Mouse (Mus musculus) forebrain, embryonic 10.5 days (tissue): Measurements from ENCODE around the gene Nup107. TPM values are rescaled to one million over a fixed set of nuclear protein-coding genes. Genes with fewer than 3 reads are reported as not detected.

Source experiments
- DNase-seq: peaks from one replicate; pipeline ENCODE4 v3.0.0-alpha.2; 2017; ENCODE audit warnings: low spot score; ENCODE audit errors: extremely low spot score
- H3K27ac ChIP-seq: fragments of 300-500 bp; sonication (generic); 2 replicates; pipeline ENCODE4 v1.5.1; 2016; ENCODE audit warnings: mild to moderate bottlenecking
- H3K27me3 ChIP-seq: fragments of 300-500 bp; sonication (generic); 2 replicates; pipeline ENCODE4 v1.6.1; 2016; ENCODE audit warnings: mild to moderate bottlenecking; ENCODE audit not compliant: poor library complexity, severe bottlenecking
- H3K36me3 ChIP-seq: fragments of 300-500 bp; sonication (generic); replicated peaks from 2 replicates; pipeline ENCODE4 v1.6.1; 2016; ENCODE audit warnings: mild to moderate bottlenecking, moderate library complexity
- H3K4me1 ChIP-seq: fragments of 300-500 bp; sonication (generic); 2 replicates; pipeline ENCODE4 v1.6.1; 2016
- H3K4me3 ChIP-seq: fragments of 300-500 bp; sonication (generic); 2 replicates; pipeline ENCODE4 v1.5.1; 2016; ENCODE audit warnings: mild to moderate bottlenecking, moderate library complexity
- H3K9me3 ChIP-seq: fragments of 300-500 bp; sonication (generic); 2 replicates; pipeline ENCODE4 v1.6.1; 2016; ENCODE audit warnings: mild to moderate bottlenecking, moderate library complexity
- WGBS: fragments of 180-500 bp; shearing (Covaris S2); methylation state at CpG from one replicate; pipeline ENCODE4 v1.1.7; 2016; 5-methylcytosine and 5-hydroxymethylcytosine counted together
- polyA plus RNA-seq: library from polyadenylated mRNA; unstranded; fragments of >200 nt; fragmentation: Nextera tagmentation; extraction: Ambion mirVana; gene quantifications from 2 replicates; pipeline ENCODE4 v1.2.1, GENCODE M21; 2016

The Nup107 gene
- polyA plus RNA-seq, 1 experiment from 2014 or later = 113 TPM

GRCm38 (mm10) chr10:117797684-117798083 is 5.2 kb upstream of the Nup107 start:
- WGBS = 84% methylated on average over 7 of the region's 7 CpGs
- Histone ChIP-seq H3K4me3 (no peak overlapping the region), H3K4me1 (peaks cover 8% of the 10 kb centered on the region), H3K36me3 (no peaks in the 10 kb centered on the region), H3K27ac (no peak overlapping the region), H3K9me3 (no peaks in the 10 kb centered on the region), H3K27me3 (no peaks in the 10 kb centered on the region)
- no peak for DNase-seq

- Histone ChIP-seq H3K27ac (no peak overlapping the region), H3K4me1 (peaks cover 8% of the 10 kb centered on the region), H3K4me3 (no peak overlapping the region), H3K9me3 (no peaks in the 10 kb centered on the region), H3K36me3 (no peaks in the 10 kb centered on the region), H3K27me3 (no peaks in the 10 kb centered on the region)
- no peak for DNase-seq
- WGBS = 95% methylated on average over 12 of the region's 12 CpGs
Measured at GRCm38 (mm10) chr10:117797106-117797505, 4.6 kb upstream of the Nup107 start.

- Histone ChIP-seq H3K27me3 (no peaks in the 10 kb centered on the region), H3K4me3 (no peak overlapping the region), H3K9me3 (no peaks in the 10 kb centered on the region), H3K27ac (no peak overlapping the region), H3K36me3 (no peaks in the 10 kb centered on the region), H3K4me1 (peaks cover 15% of the 10 kb centered on the region)
- 92% methylated on average over 7 of the region's 7 CpGs for WGBS
- no peak for DNase-seq
Measured at GRCm38 (mm10) chr10:117796181-117796580, 3.7 kb upstream of the Nup107 start.

GRCm38 (mm10) chr10:117795206-117795605 is 2.7 kb upstream of the Nup107 start:
- H3K27ac ChIP-seq = no peak overlapping the region
- H3K4me3 ChIP-seq = no peak overlapping the region
- no peak for DNase-seq
- H3K27me3 ChIP-seq = no peaks in the 10 kb centered on the region
- peaks cover 6% of the 10 kb centered on the region for H3K36me3 ChIP-seq
- H3K4me1 ChIP-seq = peaks cover 22% of the 10 kb centered on the region
- 74% methylated on average over 4 of the region's 4 CpGs for WGBS
- H3K9me3 ChIP-seq = no peaks in the 10 kb centered on the region

- Histone ChIP-seq H3K27ac (peak overlapping the region; percentile 93), H3K4me1 (peaks cover 22% of the 10 kb centered on the region), H3K9me3 (no peaks in the 10 kb centered on the region), H3K27me3 (no peaks in the 10 kb centered on the region), H3K4me3 (peak overlapping the region; percentile 92), H3K36me3 (peaks cover 20% of the 10 kb centered on the region)
- no peak for DNase-seq
- 78% methylated on average over 11 of the region's 11 CpGs for WGBS
Measured at GRCm38 (mm10) chr10:117793436-117794030, 1.0 kb upstream of the Nup107 start.

GRCm38 (mm10) chr10:117791171-117791470 is 1.4 kb downstream of the Nup107 start:
- 92% methylated on average over 2 of the region's 2 CpGs for WGBS
- Histone ChIP-seq H3K4me1 (peaks cover 22% of the 10 kb centered on the region), H3K27me3 (no peaks in the 10 kb centered on the region), H3K27ac (no peak overlapping the region), H3K36me3 (peaks cover 44% of the 10 kb centered on the region), H3K4me3 (peak overlapping the region; percentile 92), H3K9me3 (no peaks in the 10 kb centered on the region)
- DNase-seq = no peak

- peak overlapping the region; percentile 92; the same call in 1 of the 2 replicates for H3K4me3 ChIP-seq
- no peaks in the 10 kb centered on the region for H3K9me3 ChIP-seq
- DNase-seq = no peak
- no peak overlapping the region for H3K27ac ChIP-seq
- whole genome bisulfite sequencing = 94% methylated on average over 17 of the region's 17 CpGs
- peaks cover 22% of the 10 kb centered on the region for H3K4me1 ChIP-seq
- H3K27me3 ChIP-seq = no peaks in the 10 kb centered on the region
- H3K36me3 ChIP-seq = peaks cover 49% of the 10 kb centered on the region
Measured at GRCm38 (mm10) chr10:117790421-117791170, 1.9 kb downstream of the Nup107 start.

- peaks cover 22% of the 10 kb centered on the region for H3K4me1 ChIP-seq
- 93% methylated on average over 1 of the region's 1 CpGs for WGBS
- no peaks in the 10 kb centered on the region for H3K9me3 ChIP-seq
- no peak overlapping the region for H3K4me3 ChIP-seq
- H3K27me3 ChIP-seq = no peaks in the 10 kb centered on the region
- peaks cover 55% of the 10 kb centered on the region for H3K36me3 ChIP-seq
- no peak for DNase-seq
- H3K27ac ChIP-seq = no peak overlapping the region
Measured at GRCm38 (mm10) chr10:117790011-117790410, 2.5 kb downstream of the Nup107 start.

- Histone ChIP-seq H3K9me3 (no peaks in the 10 kb centered on the region), H3K27me3 (no peaks in the 10 kb centered on the region), H3K27ac (no peak overlapping the region), H3K36me3 (peaks cover 97% of the 10 kb centered on the region), H3K4me3 (no peak overlapping the region), H3K4me1 (no peaks in the 10 kb centered on the region)
- DNase-seq = no peak
- WGBS = 98% methylated on average over 7 of the region's 7 CpGs
Measured at GRCm38 (mm10) chr10:117784646-117785045, 7.9 kb downstream of the Nup107 start.

GRCm38 (mm10) chr10:117783786-117784420 is 8.6 kb downstream of the Nup107 start:
- Histone ChIP-seq H3K27ac (no peak overlapping the region), H3K27me3 (no peaks in the 10 kb centered on the region), H3K4me3 (no peak overlapping the region), H3K9me3 (no peaks in the 10 kb centered on the region), H3K36me3 (peaks cover 97% of the 10 kb centered on the region), H3K4me1 (no peaks in the 10 kb centered on the region)
- no peak for DNase-seq
- WGBS = 98% methylated on average over 13 of the region's 13 CpGs

GRCm38 (mm10) chr10:117782491-117783260 is 9.8 kb downstream of the Nup107 start:
- Histone ChIP-seq H3K27me3 (no peaks in the 10 kb centered on the region), H3K36me3 (peaks cover 100% of the 10 kb centered on the region), H3K9me3 (no peaks in the 10 kb centered on the region), H3K4me1 (no peaks in the 10 kb centered on the region), H3K4me3 (no peak overlapping the region), H3K27ac (no peak overlapping the region)
- no peak for DNase-seq
- 94% methylated on average over 14 of the region's 14 CpGs for WGBS

- Histone ChIP-seq H3K27me3 (no peaks in the 10 kb centered on the region), H3K4me1 (no peaks in the 10 kb centered on the region), H3K9me3 (no peaks in the 10 kb centered on the region), H3K27ac (no peak overlapping the region), H3K36me3 (peaks cover 99% of the 10 kb centered on the region), H3K4me3 (no peak overlapping the region)
- no peak for DNase-seq
- WGBS = 94% methylated on average over 2 of the region's 2 CpGs
Measured at GRCm38 (mm10) chr10:117782056-117782455, 10.4 kb downstream of the Nup107 start.
